8 mouse cellular contexts compared by ENCODE assay signal in the genomic region with DNA sequence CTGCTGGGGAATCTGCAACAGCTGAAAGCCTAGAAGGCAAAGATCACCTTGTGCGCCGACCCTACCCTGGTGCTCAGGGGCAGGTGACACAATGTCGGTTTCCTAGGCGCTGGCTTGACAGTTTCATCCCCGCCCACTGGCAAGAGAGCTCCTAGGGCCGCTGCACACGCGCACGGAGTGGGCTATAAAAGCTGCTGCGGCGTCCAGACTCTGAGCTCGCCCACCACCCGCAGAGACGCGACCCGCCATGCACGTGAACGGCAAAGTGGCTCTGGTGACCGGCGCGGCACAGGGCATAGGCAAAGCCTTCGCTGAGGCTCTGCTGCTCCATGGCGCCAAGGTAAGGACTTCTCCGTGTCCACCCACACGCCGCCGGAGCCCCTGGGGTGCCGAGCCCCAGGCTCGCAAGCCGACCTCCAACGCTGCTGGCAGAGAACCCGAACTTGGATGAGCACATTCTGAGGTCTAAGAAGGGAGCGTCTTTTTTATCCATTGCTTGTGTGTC. TPM values are rescaled to one million over a fixed set of nuclear protein-coding genes. Genes with fewer than 3 reads are reported as not detected.
A peak's percentile ranks its signal among the peaks of the same experiment; 100 is the strongest.
DNase-seq lines count a peak whose midpoint lies in the region; ATAC-seq and TF ChIP-seq lines count a peak whose summit lies in the region.

TSS of gene Hpgd (plus strand) at position 213 of the 505 bp plus-strand sequence.

- peak within 1 kb of the TSS; percentile 64 for H3K9ac ChIP-seq in hindbrain, embryonic 14.5 days

- TF ChIP-seq CTCF in brain, embryonic 14.5 days (IDR thresholded peaks at IDR 0.05; ENCODE audit: borderline replicate concordance, extremely low read depth, insufficient read depth, insufficient read length), result no peak

- peak; percentile 79 for ATAC-seq in hindbrain, embryonic 14.5 days (ENCODE audit: low FRiP score)
- no peak for ATAC-seq in activated CD4-positive, CD25-positive, alpha-beta regulatory T cell, adult 4 months

- no peaks in the 10 kb centered on the region for H3K9me3 ChIP-seq in hindbrain, embryonic 14.5 days (ENCODE audit: control insufficient read depth, low read length)
- H3K9me3 ChIP-seq in limb, embryonic 10.5 days (replicated peaks), result no peaks in the 10 kb centered on the region

- WGBS in hindbrain, embryonic 14.5 days, result under 1% methylated on average over 33 of the region's 33 CpGs
- 1% methylated on average over 33 of the region's 33 CpGs for WGBS in limb, embryonic 10.5 days

- H3K36me3 ChIP-seq in hindbrain, embryonic 14.5 days (replicated peaks; ENCODE audit: control insufficient read depth, insufficient read depth), result no peaks in the 10 kb centered on the region
- no peaks in the 10 kb centered on the region for H3K36me3 ChIP-seq in limb, embryonic 10.5 days

- peaks cover 12% of the 10 kb centered on the region; the same call in 1 of the 2 replicates for H3K27me3 ChIP-seq in hindbrain, embryonic 14.5 days (ENCODE audit: control insufficient read depth, insufficient read depth, low read length)
- peaks cover 32% of the 10 kb centered on the region for H3K27me3 ChIP-seq in limb, embryonic 10.5 days (ENCODE audit: low read depth, poor library complexity, severe bottlenecking)

- H3K4me1 ChIP-seq in hindbrain, embryonic 14.5 days (replicated peaks; ENCODE audit: control insufficient read depth, insufficient read depth, low read length), result peaks cover 12% of the 10 kb centered on the region; the same call in 1 of the 2 replicates
- H3K4me1 ChIP-seq in limb, embryonic 10.5 days, result peaks cover 17% of the 10 kb centered on the region

- H3K4me2 ChIP-seq in hindbrain, embryonic 14.5 days (replicated peaks), result peak within 1 kb of the TSS; percentile 77

- TF ChIP-seq POLR2A in brain, embryonic 14.5 days (IDR thresholded peaks at IDR 0.05; ENCODE audit: borderline replicate concordance, extremely low read depth, insufficient read depth, insufficient read length, poor library complexity, severe bottlenecking), result no peak

- H3K4me3 ChIP-seq in hindbrain, embryonic 14.5 days (replicated peaks; ENCODE audit: low read length), result peak within 1 kb of the TSS; percentile 51
- H3K4me3 ChIP-seq in limb, embryonic 10.5 days, result peak within 1 kb of the TSS; percentile 63

- no peak within 1 kb of the TSS for H3K27ac ChIP-seq in hindbrain, embryonic 14.5 days
- H3K27ac ChIP-seq in limb, embryonic 10.5 days, result peak within 1 kb of the TSS; percentile 70

- peak; percentile 35 for DNase-seq in Muller cell, postnatal 12 days (ENCODE audit: inconsistent ontology term)
- DNase-seq in brain, embryonic 14.5 days (ENCODE audit: low read depth), result peak; percentile 77
- peak; percentile 12 to 27 for DNase-seq in frontal cortex, postnatal 36 days (ENCODE audit: low spot score in 2 of 2)
- DNase-seq in hindbrain, embryonic 14.5 days (ENCODE audit: low spot score), result peak; percentile 53
- peak; percentile 70 for DNase-seq in limb, embryonic 10.5 days (ENCODE audit: low spot score)
- peak; percentile 76 for DNase-seq in mesoderm, embryonic 11.5 days (ENCODE audit: low read depth, low spot score)
- DNase-seq in skeletal muscle tissue, adult 2 months (ENCODE audit: low read depth, low spot score), result peak; percentile 28

RNA-seq across cellular contexts. Expression of gene Hpgd, which starts in this region (rescaled TPM):
- polyA plus RNA-seq in brain, embryonic 14.5 days (2012; rRNA removed), result 3.2 and 4.7 TPM in 2 replicates
- 10.4 and 14.1 TPM in 2 replicates for polyA plus RNA-seq in hindbrain, embryonic 14.5 days (2014; fragmentation: Nextera tagmentation; extraction: Ambion mirVana)
- polyA plus RNA-seq in limb, embryonic 10.5 days (2016; fragmentation: Nextera tagmentation; extraction: Ambion mirVana), result 6.9 and 10.6 TPM in 2 replicates
- polyA plus RNA-seq in activated CD4-positive, CD25-positive, alpha-beta regulatory T cell, adult 4 months (2017; shearing (Covaris generic)), result 1 to 10 TPM in 1 of 2 experiments, not detected in 1; 1.0 TPM

Comparison
In these comparisons a context has a peak if more than half of its experiments do, and no peak if none do; other contexts are left out.
1. DNase-seq: peak in every context shown above with its lines; median percentile 77 in brain, embryonic 14.5 days; 76 in mesoderm, embryonic 11.5 days; 70 in limb, embryonic 10.5 days; 53 in hindbrain, embryonic 14.5 days; 35 in Muller cell, postnatal 12 days; 28 in skeletal muscle tissue, adult 2 months; 20 in frontal cortex, postnatal 36 days.